In genomic region chr4:141257440-141257839, GRCm38 (mm10) we compare ENCODE assay signal across 10 mouse cellular contexts. TPM values are rescaled to one million over a fixed set of nuclear protein-coding genes. Genes with fewer than 3 reads are reported as not detected.
A peak's percentile ranks its signal among the peaks of the same experiment; 100 is the strongest.
DNase-seq lines count a peak whose midpoint lies in the region; ATAC-seq and TF ChIP-seq lines count a peak whose summit lies in the region.
"Had no signal": no experiment of that assay in that cellular context is flagged by ENCODE, and none has a peak within 500 bp of the region (broad histone marks: within the 10 kb centered on the region; RNA-seq: fewer than 3 reads in every experiment).

No protein-coding gene starts in this region.

- intact Hi-C loops in gastrocnemius, postnatal 14 days (cut with DNase I; ENCODE audit: low total_unique reads), result no loop called here

- dilution Hi-C loops in CH12.LX (cut with MboI; ENCODE audit: extremely low pct_ligation_motif_present, extremely low pct_unique_long_range_greater_than_20kb, low sequenced_read_pairs), result no loop called here

- TF ChIP-seq POLR2A in CH12.LX (IDR thresholded peaks at IDR 0.05; ENCODE audit: low read depth, low read length), result no peak

- ATAC-seq in kidney, embryonic 16.5 days (ENCODE audit: low FRiP score, low TSS enrichment), result no peak
- ATAC-seq in granulocyte monocyte progenitor cell, adult 5-6 weeks (replicated peaks; ENCODE audit: poor library complexity, severe bottlenecking), result 0 out of 2 replicates have a peak, but pooled peaks have one; percentile 41
- ATAC-seq in hindbrain, embryonic 16.5 days, result no peak
- ATAC-seq: forebrain, embryonic 16.5 days; intestine, embryonic 16.5 days had no signal

- peak; percentile 39 to 48 for DNase-seq in kidney, postnatal 4 days
- DNase-seq in 3T3-L1 (ENCODE audit: low read depth, low spot score) (peak; percentile 43), CH12.LX (ENCODE audit: extremely low read depth) (peak; percentile 31)
- no peak for DNase-seq in gastrocnemius, postnatal 25 days
- no peak for DNase-seq in gastrocnemius, postnatal 14 days

- no peak overlapping the region for H3K4me3 ChIP-seq in kidney, embryonic 16.5 days (ENCODE audit: low read length)
- no peak overlapping the region for H3K4me3 ChIP-seq in CH12.LX (replicated peaks in 1 of 3; ENCODE audit: low read depth in 2 of 3, low read length in 2 of 3, poor library complexity in 1 of 3)
- H3K4me3 ChIP-seq in hindbrain, embryonic 16.5 days (ENCODE audit: low read length), result no peak overlapping the region

- H3K79me2 ChIP-seq in CH12.LX (replicated peaks; ENCODE audit: control insufficient read depth, extremely low read depth, insufficient read depth, poor library complexity, severe bottlenecking), result no peaks in the 10 kb centered on the region

- peak; percentile 38 for TF ChIP-seq RAD21 in CH12.LX (IDR thresholded peaks at IDR 0.05; ENCODE audit: low read depth, low read length)

- H3K27me3 ChIP-seq in kidney, embryonic 16.5 days (ENCODE audit: insufficient read depth, low read length), result no peaks in the 10 kb centered on the region
- H3K27me3 ChIP-seq in CH12.LX (replicated peaks), result peaks cover 65% of the 10 kb centered on the region
- no peaks in the 10 kb centered on the region for H3K27me3 ChIP-seq in hindbrain, embryonic 16.5 days (replicated peaks; ENCODE audit: control insufficient read depth, insufficient read depth, low read length)

- H3K36me3 ChIP-seq in kidney, embryonic 16.5 days (ENCODE audit: insufficient read depth, low read length), result 0 out of 2 replicates have a peak, but pooled peaks cover 4% of the 10 kb centered on the region
- H3K36me3 ChIP-seq in CH12.LX (replicated peaks in 1 of 2; ENCODE audit: control insufficient read depth in 1 of 2, insufficient read depth in 1 of 2, low read length in 1 of 2), result no peaks in the 10 kb centered on the region
- H3K36me3 ChIP-seq in hindbrain, embryonic 16.5 days (ENCODE audit: control insufficient read depth, insufficient read depth, low read length), result no peaks in the 10 kb centered on the region

- H3K9me3 ChIP-seq in kidney, embryonic 16.5 days (ENCODE audit: low read length), result peaks cover 4% of the 10 kb centered on the region
- peaks cover 25% of the 10 kb centered on the region for H3K9me3 ChIP-seq in CH12.LX (replicated peaks; ENCODE audit: low read length)
- H3K9me3 ChIP-seq in hindbrain, embryonic 16.5 days (ENCODE audit: control insufficient read depth, low read length), result no peaks in the 10 kb centered on the region

- peaks cover 3% of the 10 kb centered on the region; the same call in 1 of the 2 replicates for H3K4me1 ChIP-seq in kidney, embryonic 16.5 days (ENCODE audit: insufficient read depth, low read length)
- peaks cover 0 to 2% of the 10 kb centered on the region in 2 experiments; a peak in 1 of 4 replicates for H3K4me1 ChIP-seq in CH12.LX (ENCODE audit: control insufficient read depth in 1 of 2, insufficient read depth in 2 of 2)
- no peaks in the 10 kb centered on the region for H3K4me1 ChIP-seq in hindbrain, embryonic 16.5 days (ENCODE audit: control insufficient read depth, insufficient read depth, low read depth, low read length)

- no peak overlapping the region for H3K27ac ChIP-seq in kidney, embryonic 16.5 days (ENCODE audit: low read length)
- no peak overlapping the region for H3K27ac ChIP-seq in CH12.LX (ENCODE audit: insufficient read depth, low read depth)
- no peak overlapping the region for H3K27ac ChIP-seq in hindbrain, embryonic 16.5 days (ENCODE audit: low read depth, low read length)

- TF ChIP-seq EP300 in CH12.LX (IDR thresholded peaks at IDR 0.05; ENCODE audit: low read length), result no peak

- no peak overlapping the region for H3K9ac ChIP-seq in kidney, embryonic 16.5 days (replicated peaks; ENCODE audit: low read length)
- no peak overlapping the region for H3K9ac ChIP-seq in CH12.LX (ENCODE audit: insufficient read depth, low read depth)
- no peak overlapping the region for H3K9ac ChIP-seq in hindbrain, embryonic 16.5 days (ENCODE audit: low read depth, low read length)

- peak; percentile 64 to 89 for TF ChIP-seq CTCF in CH12.LX (conservative IDR thresholded peaks at IDR 0.05 in 1 of 2, IDR thresholded peaks at IDR 0.05 in 1 of 2; ENCODE audit: low read depth in 2 of 2, low read length in 2 of 2)

- no peak overlapping the region for H3K4me2 ChIP-seq in kidney, embryonic 16.5 days (replicated peaks; ENCODE audit: low read depth, low read length)
- no peak overlapping the region for H3K4me2 ChIP-seq in CH12.LX (ENCODE audit: insufficient read depth, low read depth, poor library complexity, severe bottlenecking)
- no peak overlapping the region for H3K4me2 ChIP-seq in hindbrain, embryonic 16.5 days (ENCODE audit: low read length)

- WGBS in kidney, embryonic 16.5 days, result 71% methylated on average over 5 of the region's 5 CpGs
- WGBS in hindbrain, embryonic 16.5 days, result 70% methylated on average over 5 of the region's 5 CpGs

- in situ Hi-C loops in CH12.LX (cut with MboI; ENCODE audit: low pct_ligation_motif_present, low pct_unique_long_range_greater_than_20kb, low sequenced_read_pairs), result no loop called here

TF ChIP-seq in CH12.LX, 34 proteins besides CTCF, POLR2A, EP300 and RAD21:
- peak; percentile 32 for TF ChIP-seq SMC3 (IDR thresholded peaks at IDR 0.05; ENCODE audit: low read depth, low read length)
- no peak for TF ChIP-seq UBTF (IDR thresholded peaks at IDR 0.05; ENCODE audit: low read depth, low read length)

RNA-seq across cellular contexts. Expression of gene Arhgef19, which starts 18.1 kb away (rescaled TPM):
- polyA plus RNA-seq in kidney, embryonic 16.5 days (2015; fragmentation: Nextera tagmentation; extraction: Ambion mirVana), result 9.6 and 11.2 TPM in 2 replicates
- total RNA-seq in CH12.LX (2012; rRNA removed), result 0.08 and 0.21 TPM in 2 replicates
- total RNA-seq in CH12.LX (2014; rRNA removed), result 0.15 TPM in 1 of 2 replicates, not detected in the other
- polyA plus RNA-seq in CH12.LX (2012; ENCODE audit: insufficient read length, low read depth), result 0.19 and 0.40 TPM in 2 replicates
- not detected in 2 replicates for total RNA-seq in granulocyte monocyte progenitor cell, adult 5-6 weeks (2014; fragmentation: Nextera tagmentation)
- not detected in 2 replicates for total RNA-seq in granulocyte monocyte progenitor cell, adult 5-6 weeks (2017)
- 1.7 and 2.0 TPM in 2 replicates for polyA plus RNA-seq in hindbrain, embryonic 16.5 days (2015; fragmentation: Nextera tagmentation; extraction: Ambion mirVana)
- total RNA-seq in gastrocnemius, postnatal 25 days (2021), result under 1 TPM; 0.74 to 0.83 TPM
- total RNA-seq in gastrocnemius, postnatal 14 days (2021), result 1 to 10 TPM; 1.3 to 1.4 TPM

RNA-seq across cellular contexts. Expression of gene Epha2, which starts 43.6 kb away (rescaled TPM):
- polyA plus RNA-seq in kidney, embryonic 16.5 days (2015; fragmentation: Nextera tagmentation; extraction: Ambion mirVana), result 8.3 and 8.6 TPM in 2 replicates
- 0.67 and 0.81 TPM in 2 replicates for total RNA-seq in CH12.LX (2012; rRNA removed)
- 0.55 and 0.58 TPM in 2 replicates for total RNA-seq in CH12.LX (2014; rRNA removed)
- 0.67 and 0.70 TPM in 2 replicates for polyA plus RNA-seq in CH12.LX (2012; ENCODE audit: insufficient read length, low read depth)
- total RNA-seq in granulocyte monocyte progenitor cell, adult 5-6 weeks (2014; fragmentation: Nextera tagmentation), result 0.88 TPM in 1 of 2 replicates, not detected in the other
- 0.10 TPM in 1 of 2 replicates, not detected in the other for total RNA-seq in granulocyte monocyte progenitor cell, adult 5-6 weeks (2017)
- 1.1 TPM in 2 replicates for polyA plus RNA-seq in hindbrain, embryonic 16.5 days (2015; fragmentation: Nextera tagmentation; extraction: Ambion mirVana)
- total RNA-seq in gastrocnemius, postnatal 25 days (2021), result 1 to 10 TPM; 1.3 to 2.0 TPM
- 1 to 10 TPM; 2.9 to 3.7 TPM for total RNA-seq in gastrocnemius, postnatal 14 days (2021)

RNA-seq across cellular contexts. Expression of gene Rsg1, which starts 43.7 kb away (rescaled TPM):
- polyA plus RNA-seq in kidney, embryonic 16.5 days (2015; fragmentation: Nextera tagmentation; extraction: Ambion mirVana), result 8.1 and 9.2 TPM in 2 replicates
- total RNA-seq in CH12.LX (2012; rRNA removed) (4.5 and 5.3 TPM in 2 replicates), CH12.LX (2014; rRNA removed) (1.0 and 1.1 TPM in 2 replicates)
- polyA plus RNA-seq in CH12.LX (2012; ENCODE audit: insufficient read length, low read depth), result 2.8 and 3.2 TPM in 2 replicates
- total RNA-seq in granulocyte monocyte progenitor cell, adult 5-6 weeks (2014; fragmentation: Nextera tagmentation), result 1.4 and 1.8 TPM in 2 replicates
- 1.4 and 2.6 TPM in 2 replicates for total RNA-seq in granulocyte monocyte progenitor cell, adult 5-6 weeks (2017)
- polyA plus RNA-seq in hindbrain, embryonic 16.5 days (2015; fragmentation: Nextera tagmentation; extraction: Ambion mirVana), result 8.4 and 8.9 TPM in 2 replicates
- under 1 TPM in 1 of 2 experiments, not detected in 1; 0.27 TPM for total RNA-seq in gastrocnemius, postnatal 25 days (2021)
- under 1 TPM; 0.21 to 0.38 TPM for total RNA-seq in gastrocnemius, postnatal 14 days (2021)

Comparison
In these comparisons a context has a peak if more than half of its experiments do, and no peak if none do; other contexts are left out.
1. DNase-seq: peak in kidney, postnatal 4 days (2 of 2), 3T3-L1 (single experiment) and CH12.LX (single experiment); none in gastrocnemius, postnatal 25 days (single experiment) and gastrocnemius, postnatal 14 days (single experiment).